Mouse (Mus musculus) naive thymus-derived CD4-positive, alpha-beta T cell, adult 2 months (primary cell): ENCODE measurements around the gene Lpcat3.
"Not testable (repeated sequence)": the region's sequence is repeated elsewhere in the genome, so short reads cannot be mapped to it uniquely, and the experiment has no call there.

Source experiments
- DNase-seq: peaks from one replicate; pipeline ENCODE4 v3.0.0-alpha.2; 2011; ENCODE audit warnings: low read depth

Lpcat3 gene

DNA sequence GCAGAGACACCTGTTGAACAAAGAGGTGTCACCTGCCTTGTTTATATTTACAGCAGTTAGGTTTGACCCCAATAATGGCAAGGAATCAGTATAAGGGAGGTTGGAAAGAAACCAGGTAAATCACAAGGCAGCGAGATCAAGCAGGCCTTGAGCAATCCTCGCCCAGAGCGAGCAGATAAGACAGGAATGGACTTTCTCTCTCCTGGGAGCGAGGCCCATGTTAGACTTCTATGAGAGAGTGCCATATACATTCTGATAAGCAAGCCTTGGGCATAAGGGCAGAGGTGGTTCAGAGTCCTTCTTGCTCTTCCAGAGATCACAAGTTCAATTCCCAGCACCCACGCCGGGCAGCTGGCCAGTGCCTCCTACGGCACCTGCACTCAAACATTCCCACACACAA is 15.9 kb downstream of the Lpcat3 start:
- DNase-seq, result no peak

- DNase-seq, result no peak
Observed at GRCm38 (mm10) chr6:124679486-124679885, 16.7 kb downstream of the Lpcat3 start.

DNA sequence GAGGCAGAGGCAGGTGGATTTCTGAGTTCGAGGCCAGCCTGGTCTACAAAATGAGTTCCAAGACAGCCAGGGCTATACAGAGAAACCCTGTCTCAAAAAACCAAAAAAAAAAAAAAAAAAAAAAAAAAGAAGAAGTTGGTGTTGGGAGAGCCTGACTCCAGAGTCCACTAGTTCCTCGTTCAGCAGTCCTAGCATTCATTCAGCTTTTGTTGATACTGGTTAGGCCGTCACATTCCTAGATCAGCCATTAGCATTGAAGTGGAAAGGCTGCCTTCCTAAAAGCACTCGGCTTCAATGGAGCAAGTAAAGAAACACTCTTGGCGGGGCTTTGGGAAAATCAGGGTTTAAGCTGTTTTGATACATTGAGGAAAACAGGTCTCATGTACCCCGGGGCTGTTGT is 19.5 kb downstream of the Lpcat3 start:
- DNase-seq, result not testable (repeated sequence)

DNA sequence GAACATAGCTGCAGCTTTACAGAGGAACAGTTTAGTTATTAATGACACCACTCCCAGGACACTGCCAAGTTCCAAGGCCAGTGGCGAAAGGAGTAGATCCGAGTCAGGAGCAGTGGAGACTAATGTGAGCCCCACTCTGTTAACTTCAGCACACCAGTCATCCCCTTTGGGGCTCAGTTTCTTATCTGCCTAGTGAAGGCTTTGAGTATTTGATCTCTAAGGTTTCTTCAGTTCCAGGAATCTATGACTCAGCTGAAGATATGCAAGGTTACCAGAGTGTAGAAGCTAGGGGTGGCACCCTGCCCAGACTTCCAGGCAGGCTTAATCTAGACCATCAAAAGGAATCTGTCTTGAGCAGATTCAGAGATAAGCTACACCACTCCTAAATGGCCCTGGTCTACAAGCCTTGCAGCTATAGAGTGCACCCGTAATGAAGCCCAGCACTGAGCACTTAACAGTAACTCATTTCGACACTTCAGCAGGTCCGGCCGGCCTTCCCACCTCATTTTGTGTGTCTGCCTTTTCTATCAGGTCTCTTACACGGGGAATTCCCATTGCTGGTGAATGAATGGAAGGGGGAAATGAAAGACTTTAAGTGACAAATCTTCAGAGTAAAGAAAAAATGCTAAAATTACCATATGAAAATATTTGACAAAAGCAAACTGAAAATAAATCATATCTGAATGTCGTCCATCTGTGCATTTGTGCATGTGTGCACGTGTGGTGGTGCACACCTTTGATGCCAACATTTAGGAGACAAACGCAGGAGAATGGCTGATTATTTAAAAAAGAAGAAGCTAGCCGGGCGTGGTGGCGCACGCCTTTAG is 21.0 kb downstream of the Lpcat3 start:
- no peak for DNase-seq

GRCm38 (mm10) chr6:124685606-124686386 is 23.0 kb downstream of the Lpcat3 start:
- DNase-seq, result no peak

GRCm38 (mm10) chr6:124686644-124687043 is 23.8 kb downstream of the Lpcat3 start:
- DNase-seq, result not testable (repeated sequence)

GRCm38 (mm10) chr6:124688151-124688758 is 25.4 kb downstream of the Lpcat3 start:
- peak; percentile 50 for DNase-seq

DNA sequence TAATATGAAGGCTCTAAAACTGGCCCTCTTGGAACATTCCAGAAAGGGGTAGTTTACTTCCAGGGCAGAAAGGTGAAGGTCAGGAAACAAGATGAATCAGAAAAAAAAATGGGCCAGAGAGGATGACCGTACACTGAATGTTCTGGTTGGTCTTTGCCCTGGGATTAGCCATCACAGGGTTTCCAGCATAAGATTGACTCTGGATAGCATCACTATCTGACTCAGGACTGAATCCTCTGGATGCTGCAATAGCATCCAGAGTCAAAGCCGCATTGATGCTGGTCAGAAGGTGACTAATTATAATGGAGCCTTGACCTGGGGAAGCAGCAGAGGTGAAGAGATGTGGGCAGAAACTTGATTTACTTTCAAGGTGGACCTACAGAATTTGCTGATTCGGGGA is 26.2 kb downstream of the Lpcat3 start:
- no peak for DNase-seq

GRCm38 (mm10) chr6:124690517-124690916 is 27.7 kb downstream of the Lpcat3 start:
- no peak for DNase-seq

GRCm38 (mm10) chr6:124693243-124693981 is 30.6 kb downstream of the Lpcat3 start:
- DNase-seq, result no peak

DNA sequence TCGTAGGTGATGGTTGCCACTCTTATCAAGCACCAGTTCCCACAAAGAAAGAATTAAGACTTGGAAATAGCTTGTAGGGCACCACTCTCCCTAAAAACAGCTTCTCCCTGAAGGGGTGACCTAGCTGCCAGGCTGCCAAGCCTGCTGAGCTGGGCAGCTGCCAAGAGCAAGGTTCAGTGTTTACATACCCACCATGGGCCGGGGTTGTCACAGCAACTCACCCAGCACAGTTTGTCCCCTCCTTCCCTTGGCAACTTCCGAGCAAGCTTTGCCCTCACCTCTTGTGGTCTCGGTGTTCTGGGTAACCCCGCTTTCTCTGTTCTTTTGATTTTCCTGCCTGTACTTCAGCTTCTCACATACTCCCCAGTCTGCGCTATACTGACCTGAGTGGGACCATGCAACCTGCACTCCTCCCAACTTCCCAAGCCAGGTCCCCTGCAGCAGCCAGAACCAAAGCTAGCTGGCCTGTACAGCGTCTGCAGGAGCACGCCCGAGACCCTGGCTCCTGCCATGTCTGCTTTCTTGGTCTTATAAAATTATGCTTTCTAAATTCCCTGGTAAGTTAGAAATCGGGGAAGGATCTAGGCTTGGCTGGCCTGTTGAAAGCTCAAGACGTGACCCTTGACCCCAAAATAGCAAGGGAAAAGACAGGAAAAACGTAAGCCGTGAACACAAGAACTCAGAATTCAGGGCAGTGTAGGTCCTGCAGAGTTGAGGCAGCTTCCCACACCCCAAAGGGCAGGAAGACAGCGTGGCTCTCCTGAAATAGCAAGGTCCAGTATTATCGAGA is 31.5 kb downstream of the Lpcat3 start:
- peak; percentile 87 for DNase-seq

DNA sequence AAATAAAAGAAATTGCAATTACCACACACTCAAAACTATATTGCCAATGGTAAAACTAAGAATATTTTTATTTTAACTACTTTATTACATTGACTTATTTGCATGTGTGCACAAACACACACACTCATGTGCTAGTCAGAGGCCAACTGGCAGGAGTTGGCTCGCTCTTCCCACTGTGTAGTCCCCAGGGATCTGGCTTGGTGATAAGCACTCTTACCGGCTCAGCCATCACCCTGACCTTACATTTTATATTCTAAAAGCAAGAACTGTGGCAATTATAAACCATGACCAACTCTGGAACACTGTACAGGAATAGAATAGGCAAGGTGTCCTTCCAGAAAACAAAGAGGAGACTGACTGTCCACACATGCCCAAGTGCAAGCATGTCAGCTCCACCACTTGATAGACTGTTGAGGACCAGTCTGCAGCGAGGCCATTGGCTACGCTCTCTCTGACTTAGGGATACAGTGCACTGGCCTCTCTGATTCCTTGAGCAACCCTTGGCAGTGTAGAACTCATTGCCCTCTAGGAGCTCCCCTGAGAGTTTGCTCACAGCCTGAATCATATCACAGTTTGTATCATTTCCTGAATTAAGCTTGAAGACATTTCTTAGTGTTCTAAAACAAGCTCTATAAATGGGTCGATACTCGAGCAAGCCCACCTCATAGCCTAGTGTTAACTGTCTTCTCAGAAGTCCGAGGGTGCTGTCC is 33.8 kb downstream of the Lpcat3 start:
- no peak for DNase-seq

- no peak for DNase-seq
Observed at GRCm38 (mm10) chr6:124698751-124699150, 35.9 kb downstream of the Lpcat3 start.

DNA sequence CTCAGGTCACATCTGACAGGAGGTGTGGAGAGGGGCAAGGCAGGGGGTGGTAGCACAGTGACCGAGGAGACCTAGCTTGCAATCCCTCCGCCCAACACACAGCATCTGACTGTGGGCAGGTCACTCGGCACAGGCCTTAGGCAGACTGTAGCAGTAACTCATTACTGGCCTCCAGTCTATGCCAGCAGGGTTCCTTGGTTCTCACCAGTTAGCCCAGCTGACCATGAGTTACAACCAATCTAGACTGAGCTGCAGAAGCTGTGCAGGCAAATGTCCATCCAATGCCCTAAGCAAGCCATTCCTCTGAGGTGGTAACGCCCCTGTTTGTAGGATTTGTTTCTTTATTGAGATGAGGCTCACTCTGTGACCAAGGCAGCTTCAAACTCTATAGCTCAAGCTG is 36.5 kb downstream of the Lpcat3 start:
- DNase-seq, result no peak

- DNase-seq, result no peak
Observed at GRCm38 (mm10) chr6:124699962-124700610, 37.3 kb downstream of the Lpcat3 start.

DNA sequence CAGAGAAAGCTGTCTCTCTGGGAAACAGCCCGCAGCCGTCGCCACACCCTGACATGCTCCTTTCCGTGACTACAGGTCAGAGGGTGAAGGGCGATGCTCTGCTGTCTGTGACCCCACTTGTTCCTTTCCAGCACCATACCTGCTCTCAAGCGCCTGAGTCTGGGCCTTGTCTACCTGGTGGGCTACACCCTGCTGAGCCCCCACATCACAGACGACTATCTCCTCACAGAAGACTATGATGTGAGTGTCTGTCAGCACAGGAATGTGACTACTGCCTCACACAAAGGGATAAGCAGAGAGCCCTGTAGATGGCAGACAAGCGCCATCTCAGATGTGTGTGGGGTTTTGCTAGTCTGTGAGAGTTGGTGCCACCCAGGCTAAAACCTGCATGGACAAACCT is 38.5 kb downstream of the Lpcat3 start:
- DNase-seq, result no peak

GRCm38 (mm10) chr6:124702102-124702783 is 39.4 kb downstream of the Lpcat3 start:
- DNase-seq, result no peak

DNA sequence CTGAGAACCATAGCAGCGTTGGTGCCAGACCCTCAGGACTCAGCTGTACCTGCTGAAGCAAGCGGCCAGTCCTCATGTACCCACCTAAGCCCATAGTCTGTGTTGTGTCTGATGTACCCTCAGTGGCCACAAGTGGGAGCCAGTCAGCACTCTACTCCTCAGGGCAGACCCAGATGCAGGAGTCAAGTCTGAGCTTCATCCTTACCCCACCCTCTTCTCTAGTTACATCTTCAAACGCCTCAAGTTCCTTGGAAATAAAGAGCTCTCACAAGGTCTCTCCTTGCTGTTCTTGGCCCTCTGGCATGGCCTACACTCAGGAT is 39.9 kb downstream of the Lpcat3 start:
- DNase-seq, result peak; percentile 86

DNA sequence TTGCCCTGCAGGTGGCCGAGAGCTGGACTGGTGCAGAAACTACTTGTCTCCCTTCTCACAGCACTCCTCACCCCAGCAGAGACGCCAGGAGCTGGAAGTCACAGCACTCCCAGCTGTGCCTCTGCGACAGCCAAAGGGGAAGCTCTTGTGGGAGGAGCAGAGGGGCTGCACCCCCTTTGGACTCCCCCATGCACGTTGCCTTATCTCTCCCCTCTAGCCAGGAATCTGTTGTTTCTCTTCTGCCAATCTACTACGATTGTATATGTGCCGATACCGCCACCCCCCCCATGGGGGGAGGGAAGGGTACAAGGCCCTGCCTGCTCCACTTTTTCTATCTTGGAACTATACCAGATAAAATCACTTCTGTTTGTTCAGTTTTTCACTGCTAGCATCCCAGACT is 41.0 kb downstream of the Lpcat3 start:
- no peak for DNase-seq

- DNase-seq, result no peak
Observed at GRCm38 (mm10) chr6:124704417-124704816, 41.6 kb downstream of the Lpcat3 start.
